10 mouse cellular contexts compared by ENCODE assay signal in genomic region chr19:33268044-33268443, GRCm38 (mm10).
DNase-seq lines count a peak whose midpoint lies in the region; ATAC-seq and TF ChIP-seq lines count a peak whose summit lies in the region.
"Had no signal": no experiment of that assay in that cellular context is flagged by ENCODE, and none has a peak within 500 bp of the region (broad histone marks: within the 10 kb centered on the region; RNA-seq: fewer than 3 reads in every experiment).

No protein-coding gene starts in this region.

- no peaks in the 10 kb centered on the region for H3K4me1 ChIP-seq in kidney, embryonic 14.5 days (ENCODE audit: control insufficient read depth, insufficient read depth, low read length)
- peaks cover 2 to 6% of the 10 kb centered on the region in 2 experiments for H3K4me1 ChIP-seq in MEL (ENCODE audit: control insufficient read depth in 1 of 2, insufficient read depth in 2 of 2, low read length in 2 of 2)
- no peaks in the 10 kb centered on the region for H3K4me1 ChIP-seq in embryonic facial prominence, embryonic 10.5 days
- no peaks in the 10 kb centered on the region for H3K4me1 ChIP-seq in forebrain, embryonic 12.5 days
- H3K4me1 ChIP-seq: embryonic facial prominence, embryonic 15.5 days; limb, embryonic 15.5 days had no signal

- TF ChIP-seq POLR2A in MEL (IDR thresholded peaks at IDR 0.05; ENCODE audit: control insufficient read depth in 1 of 2, insufficient read depth in 1 of 2, low read depth in 1 of 2, low read length in 2 of 2, poor library complexity in 1 of 2) = no peak

- no peaks in the 10 kb centered on the region for H3K79me2 ChIP-seq in MEL (ENCODE audit: control insufficient read depth, insufficient read depth, low read length, poor library complexity)

- no peak overlapping the region for H3K9ac ChIP-seq in kidney, embryonic 14.5 days (ENCODE audit: low read depth, low read length)
- no peak overlapping the region for H3K9ac ChIP-seq in MEL (ENCODE audit: control insufficient read depth, low read depth, low read length, poor library complexity, severe bottlenecking)
- no peak overlapping the region for H3K9ac ChIP-seq in forebrain, embryonic 12.5 days
- H3K9ac ChIP-seq: embryonic facial prominence, embryonic 15.5 days; limb, embryonic 15.5 days had no signal

- WGBS in kidney, embryonic 14.5 days = 90% methylated on average over 14 of the region's 14 CpGs
- WGBS in embryonic facial prominence, embryonic 10.5 days = 80% methylated on average over 14 of the region's 14 CpGs
- WGBS in forebrain, embryonic 12.5 days = 83% methylated on average over 14 of the region's 14 CpGs

- TF ChIP-seq RAD21 in MEL (IDR thresholded peaks at IDR 0.05; ENCODE audit: low read depth, low read length) = peak; percentile 8

- H3K9me3 ChIP-seq in kidney, embryonic 14.5 days (ENCODE audit: control insufficient read depth, low read length) = no peaks in the 10 kb centered on the region
- no peaks in the 10 kb centered on the region for H3K9me3 ChIP-seq in MEL (replicated peaks; ENCODE audit: insufficient read depth, low read length)
- no peaks in the 10 kb centered on the region for H3K9me3 ChIP-seq in embryonic facial prominence, embryonic 10.5 days
- H3K9me3 ChIP-seq in forebrain, embryonic 12.5 days = no peaks in the 10 kb centered on the region
- H3K9me3 ChIP-seq: embryonic facial prominence, embryonic 15.5 days; limb, embryonic 15.5 days had no signal

- H3K4me2 ChIP-seq in kidney, embryonic 14.5 days (replicated peaks; ENCODE audit: low read depth, low read length) = no peak overlapping the region
- no peak overlapping the region for H3K4me2 ChIP-seq in forebrain, embryonic 12.5 days
- H3K4me2 ChIP-seq: embryonic facial prominence, embryonic 15.5 days; limb, embryonic 15.5 days had no signal

- DNase-seq in kidney, postnatal 25 days = peak; percentile 19 to 35
- peak; percentile 30 for DNase-seq in MEL (ENCODE audit: low read depth, low spot score)
- DNase-seq in embryonic facial prominence, embryonic 10.5 days (ENCODE audit: low spot score) = peak; percentile 17
- DNase-seq in splenic B cell, adult 2 months (ENCODE audit: low read depth, low spot score) = peak; percentile 60
- DNase-seq in urinary bladder, adult 2 months (ENCODE audit: low spot score) = no peak

- no peak for TF ChIP-seq EP300 in MEL (IDR thresholded peaks at IDR 0.05; ENCODE audit: low read depth in 1 of 2, low read length in 2 of 2)

- TF ChIP-seq CTCF in MEL (IDR thresholded peaks at IDR 0.05 in 2 of 3, conservative IDR thresholded peaks at IDR 0.05 in 1 of 3; ENCODE audit: control insufficient read depth in 1 of 3, insufficient read depth in 1 of 3, low read depth in 2 of 3, low read length in 3 of 3, poor library complexity in 1 of 3, severe bottlenecking in 1 of 3) = peak; percentile 68 to 78 (median 76)

- no peak overlapping the region for H3K27ac ChIP-seq in kidney, embryonic 14.5 days (ENCODE audit: low read depth, low read length)
- no peak overlapping the region for H3K27ac ChIP-seq in MEL (ENCODE audit: control insufficient read depth, low read depth, low read length)
- no peak overlapping the region for H3K27ac ChIP-seq in embryonic facial prominence, embryonic 10.5 days (replicated peaks)
- H3K27ac ChIP-seq in forebrain, embryonic 12.5 days = no peak overlapping the region
- H3K27ac ChIP-seq: embryonic facial prominence, embryonic 15.5 days; limb, embryonic 15.5 days had no signal

- H3K36me3 ChIP-seq in kidney, embryonic 14.5 days (ENCODE audit: control insufficient read depth, insufficient read depth, low read length) = no peaks in the 10 kb centered on the region
- H3K36me3 ChIP-seq in MEL (ENCODE audit: control insufficient read depth in 1 of 2, insufficient read depth in 2 of 2, low read length in 2 of 2) = peaks cover 0 to 2% of the 10 kb centered on the region in 2 experiments; a peak in 2 of 4 replicates
- H3K36me3 ChIP-seq in embryonic facial prominence, embryonic 10.5 days (replicated peaks) = no peaks in the 10 kb centered on the region
- H3K36me3 ChIP-seq in splenic B cell, adult 2 months (ENCODE audit: control insufficient read depth, insufficient read depth, low read length, poor library complexity, severe bottlenecking) = no peaks in the 10 kb centered on the region
- no peaks in the 10 kb centered on the region for H3K36me3 ChIP-seq in forebrain, embryonic 12.5 days (replicated peaks)
- H3K36me3 ChIP-seq: embryonic facial prominence, embryonic 15.5 days; limb, embryonic 15.5 days had no signal

- ATAC-seq in kidney, embryonic 14.5 days (ENCODE audit: low FRiP score, low TSS enrichment) = no peak
- no peak for ATAC-seq in megakaryocyte-erythroid progenitor cell, adult 5-6 weeks (replicated peaks; ENCODE audit: low FRiP score, low TSS enrichment, poor library complexity, severe bottlenecking)
- ATAC-seq in forebrain, embryonic 12.5 days (ENCODE audit: low FRiP score) = no peak

- no peaks in the 10 kb centered on the region for H3K27me3 ChIP-seq in kidney, embryonic 14.5 days (ENCODE audit: control insufficient read depth, insufficient read depth, low read length)
- H3K27me3 ChIP-seq in MEL (ENCODE audit: control insufficient read depth in 1 of 2, insufficient read depth in 2 of 2, low read length in 2 of 2) = no peaks in the 10 kb centered on the region
- H3K27me3 ChIP-seq in embryonic facial prominence, embryonic 10.5 days (replicated peaks; ENCODE audit: low read depth, poor library complexity, severe bottlenecking) = no peaks in the 10 kb centered on the region
- no peaks in the 10 kb centered on the region for H3K27me3 ChIP-seq in splenic B cell, adult 2 months (ENCODE audit: control insufficient read depth, insufficient read depth, low read length, poor library complexity, severe bottlenecking)
- no peaks in the 10 kb centered on the region for H3K27me3 ChIP-seq in forebrain, embryonic 12.5 days
- H3K27me3 ChIP-seq: embryonic facial prominence, embryonic 15.5 days; limb, embryonic 15.5 days had no signal

- H3K4me3 ChIP-seq in kidney, embryonic 14.5 days (ENCODE audit: low read length) = no peak overlapping the region
- H3K4me3 ChIP-seq in MEL (ENCODE audit: control insufficient read depth in 1 of 2, insufficient read depth in 1 of 2, low read depth in 2 of 2, low read length in 2 of 2) = no peak overlapping the region
- no peak overlapping the region for H3K4me3 ChIP-seq in embryonic facial prominence, embryonic 10.5 days
- H3K4me3 ChIP-seq in forebrain, embryonic 12.5 days (replicated peaks) = no peak overlapping the region
- H3K4me3 ChIP-seq: embryonic facial prominence, embryonic 15.5 days; limb, embryonic 15.5 days had no signal

TF ChIP-seq in MEL, 35 proteins besides CTCF, POLR2A, EP300 and RAD21:
- TF ChIP-seq SMC3 (IDR thresholded peaks at IDR 0.05; ENCODE audit: low read depth, low read length) (peak; percentile 40; the same call in 1 of the 2 replicates), MAZ (IDR thresholded peaks at IDR 0.05; ENCODE audit: low read depth, low read length) (no peak)
